Mouse (Mus musculus) gastrocnemius, postnatal 10 days (tissue): ENCODE measurements around the gene Rtn4. TPM values are rescaled to one million over a fixed set of nuclear protein-coding genes. Genes with fewer than 3 reads are reported as not detected.

Source experiments
- DNase-seq: peaks from one replicate; pipeline ENCODE4 v3.0.0; 2021; ENCODE audit warnings: mixed read lengths
- total RNA-seq, 2 experiments: library from RNA; stranded (reverse); gene quantifications; 2 replicates each; pipeline ENCODE4 v1.2.3; 2021

Rtn4 gene
- total RNA-seq, 2 experiments from 2014 or later = 914 to 1,007 TPM

GRCm38 (mm10) chr11:29762768-29763167 lies 70.0 kb downstream of the Rtn4 start:
- DNase-seq = no peak

- DNase-seq = no peak
Measured at GRCm38 (mm10) chr11:29765063-29765462, 72.3 kb downstream of the Rtn4 start.

DNA sequence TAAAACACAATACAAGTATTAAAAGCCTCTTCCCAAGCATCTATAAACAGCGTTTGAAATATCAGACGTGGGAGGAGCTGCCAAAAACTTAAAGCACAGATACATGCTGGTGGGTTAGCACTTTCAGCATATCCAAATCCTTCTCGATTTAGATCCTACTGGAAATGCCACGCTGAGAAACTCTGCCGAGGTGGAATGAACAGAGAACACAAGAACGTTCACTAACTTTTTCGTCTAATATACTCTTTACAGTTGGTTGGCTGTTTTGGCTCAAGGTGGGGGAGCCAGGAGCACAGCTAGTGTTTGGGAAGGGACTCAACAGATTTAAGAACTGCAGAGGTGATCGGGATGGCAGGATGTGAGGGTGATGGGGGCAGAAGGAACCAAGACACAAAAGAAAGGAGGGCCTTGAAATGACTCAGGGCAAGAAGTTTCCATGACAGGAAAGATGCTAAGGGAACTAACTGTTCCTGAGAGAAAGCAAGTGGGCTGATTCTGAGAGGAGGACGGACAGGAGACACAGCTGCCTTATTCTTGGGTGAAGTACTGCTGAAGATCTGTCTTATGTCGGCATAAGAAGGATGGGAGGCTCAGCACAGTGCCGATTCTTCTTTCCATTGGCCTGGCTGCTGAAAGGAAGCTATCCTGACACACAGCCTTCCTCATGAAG lies 73.7 kb downstream of the Rtn4 start:
- DNase-seq = no peak

GRCm38 (mm10) chr11:29768523-29768922 lies 75.8 kb downstream of the Rtn4 start:
- DNase-seq = no peak

GRCm38 (mm10) chr11:29770666-29771400 lies 78.1 kb downstream of the Rtn4 start:
- DNase-seq = no peak

DNA sequence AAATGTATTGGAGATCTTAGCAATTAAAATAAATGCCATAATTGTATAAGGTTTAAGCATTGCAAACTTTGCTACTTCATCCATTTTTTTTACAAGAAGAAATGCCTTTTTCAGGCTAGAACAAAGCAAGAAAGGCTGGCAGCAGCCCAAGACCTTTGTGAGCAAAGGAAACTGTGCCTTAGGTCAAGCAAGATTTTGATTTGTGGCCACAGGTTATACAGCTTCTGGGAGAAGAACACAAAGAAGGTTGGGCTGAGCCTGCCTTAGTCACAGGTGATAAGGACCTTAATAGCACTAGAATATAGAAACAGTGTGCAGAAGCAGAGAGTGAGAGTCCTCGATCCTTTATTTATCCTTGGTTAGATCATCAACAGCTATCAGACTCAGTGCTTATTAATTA lies 79.5 kb downstream of the Rtn4 start:
- no peak for DNase-seq

- peak; percentile 13 for DNase-seq
Measured at GRCm38 (mm10) chr11:29774296-29774695, 81.5 kb downstream of the Rtn4 start.

GRCm38 (mm10) chr11:29774760-29775159 lies 82.0 kb downstream of the Rtn4 start:
- DNase-seq = no peak

DNA sequence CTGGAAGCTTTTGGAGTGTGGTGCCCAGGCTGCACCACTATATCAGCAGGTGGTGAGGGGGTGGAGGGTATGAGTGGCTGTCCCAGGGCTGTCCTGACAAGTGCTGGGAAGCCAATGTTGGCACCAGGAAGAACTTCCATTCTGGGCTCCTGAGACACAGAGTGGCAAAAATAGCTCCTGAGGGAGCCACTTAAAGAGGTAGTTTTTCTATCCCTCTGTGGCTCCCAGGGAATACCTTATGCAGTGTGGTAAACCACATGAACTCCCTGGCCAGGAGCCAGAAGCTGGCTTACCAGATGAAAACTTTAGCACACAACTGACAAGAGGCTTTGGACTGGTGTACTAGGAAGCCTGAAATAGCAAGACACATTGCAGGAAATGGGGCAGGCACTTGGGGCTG lies 85.2 kb downstream of the Rtn4 start:
- peak; percentile 71 for DNase-seq

DNA sequence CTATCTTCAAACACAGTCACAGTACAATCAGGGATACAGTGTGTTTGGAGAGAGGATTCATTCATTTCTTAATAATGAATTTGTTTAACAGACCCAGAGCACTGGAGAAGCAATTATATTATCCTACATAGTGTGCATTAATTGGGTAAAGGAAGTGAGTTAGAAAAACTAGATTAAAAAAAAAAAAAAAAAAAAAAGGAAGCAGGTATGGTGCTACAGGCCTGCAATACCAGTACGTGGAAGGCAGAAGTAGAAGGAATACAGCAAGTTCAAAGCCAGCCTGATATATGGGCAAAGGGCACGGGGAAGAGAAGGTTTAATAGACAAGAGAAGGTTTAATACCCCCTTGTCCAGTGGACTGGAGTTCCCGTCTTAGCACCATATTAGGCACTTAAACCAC lies 86.2 kb downstream of the Rtn4 start:
- DNase-seq = no peak

GRCm38 (mm10) chr11:29779409-29780026 lies 86.8 kb downstream of the Rtn4 start:
- DNase-seq = no peak

DNA sequence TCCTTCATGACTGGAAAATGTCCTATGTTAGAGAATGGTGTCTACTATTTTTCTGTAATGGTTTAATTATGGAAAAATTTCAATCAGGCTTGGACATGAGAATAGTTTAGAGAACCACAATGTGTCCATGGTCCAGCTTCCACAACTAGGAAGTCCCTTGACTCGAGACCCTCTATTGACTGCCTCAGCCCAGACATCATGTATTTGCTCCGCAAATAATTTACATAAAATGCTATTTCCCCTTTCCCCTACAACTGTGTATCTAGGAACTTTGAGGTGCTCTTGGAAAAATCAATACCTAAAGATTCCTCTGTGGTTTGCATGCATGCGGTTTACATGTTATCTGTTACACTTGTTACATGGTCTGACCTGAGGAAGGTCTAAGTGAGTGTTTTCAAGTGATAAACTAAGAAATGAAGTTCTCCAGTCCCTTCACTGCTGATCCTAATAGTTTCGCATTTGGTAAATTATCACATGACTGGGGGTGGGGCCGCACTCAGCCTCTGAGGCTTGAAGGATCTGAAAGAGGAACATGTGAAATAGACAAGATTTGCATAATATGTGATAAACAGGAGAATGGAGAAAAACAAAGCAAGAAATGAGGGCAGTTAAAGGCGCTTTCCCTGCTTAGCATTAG lies 94.0 kb downstream of the Rtn4 start:
- DNase-seq = no peak

GRCm38 (mm10) chr11:29787473-29787872 lies 94.7 kb downstream of the Rtn4 start:
- no peak for DNase-seq

DNA sequence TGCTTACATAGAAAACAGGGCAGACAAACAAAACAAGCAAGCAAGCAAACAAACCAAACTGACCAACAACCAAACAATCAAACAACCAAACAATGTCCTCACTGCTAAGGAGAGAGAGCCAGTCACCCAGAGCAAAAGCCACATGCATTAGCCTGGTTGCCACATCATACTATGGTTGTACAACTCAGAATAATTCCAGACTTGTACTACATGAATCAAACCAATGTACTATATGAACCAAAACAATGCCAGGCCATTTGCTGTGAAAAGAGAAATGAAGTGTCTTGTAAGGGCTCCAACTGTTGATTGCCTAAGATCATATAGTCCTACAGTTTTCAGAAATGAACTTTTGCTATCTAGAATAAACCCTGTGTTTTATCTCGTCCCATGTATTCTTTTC lies 95.8 kb downstream of the Rtn4 start:
- no peak for DNase-seq

DNA sequence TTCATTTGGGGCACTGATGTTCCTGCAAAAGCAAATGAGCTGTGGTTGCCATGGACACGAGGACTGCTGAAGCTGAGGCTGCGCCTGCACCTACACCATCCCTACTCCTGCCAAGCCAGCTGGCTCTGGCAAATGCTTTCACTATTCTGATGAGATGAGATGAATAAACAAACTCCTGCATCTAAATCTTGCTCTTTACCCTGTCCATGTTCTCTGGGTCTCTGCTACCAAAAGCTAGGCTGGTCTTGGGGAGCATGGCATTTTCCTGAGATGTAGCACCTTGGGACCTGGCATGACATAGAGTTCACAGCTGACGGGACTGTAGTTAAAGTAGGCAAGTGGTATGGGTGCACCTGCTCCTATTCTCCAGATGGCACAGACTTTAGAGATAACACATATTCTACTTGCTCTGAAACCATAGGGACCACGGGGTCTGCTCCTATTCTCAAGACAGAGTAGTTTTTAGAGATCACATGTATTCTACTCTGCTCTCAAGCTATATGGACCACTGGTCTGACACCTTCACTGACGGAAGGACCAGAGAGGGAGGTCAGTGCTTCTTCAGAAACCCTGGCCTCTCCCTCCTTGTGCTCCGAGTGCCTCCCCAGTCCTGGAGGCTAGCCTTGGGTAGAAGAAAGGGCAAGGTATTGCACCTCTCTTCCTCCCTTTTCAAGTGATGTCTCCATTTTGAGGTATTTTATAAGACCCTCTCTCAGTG lies 96.3 kb downstream of the Rtn4 start:
- no peak for DNase-seq

DNA sequence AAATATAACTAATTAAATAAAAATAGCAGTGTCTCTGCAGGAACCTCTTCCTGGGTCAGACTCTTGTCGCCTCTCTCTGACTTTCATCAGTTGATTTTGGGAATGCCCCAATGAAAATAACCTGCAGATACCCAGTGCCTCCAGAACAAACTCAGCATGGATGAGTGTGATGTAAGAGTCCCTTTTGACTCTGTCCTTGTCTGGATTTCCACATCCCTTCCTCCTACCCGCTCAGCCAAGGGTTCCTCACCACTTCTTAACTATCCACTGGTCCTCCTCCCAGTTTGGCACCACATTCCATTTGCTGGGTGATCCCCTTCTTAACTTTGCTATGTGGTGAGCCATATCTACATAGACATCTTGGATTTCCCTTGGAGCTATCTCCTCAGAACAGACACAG lies 98.0 kb downstream of the Rtn4 start:
- DNase-seq = no peak

Other genes with a start within 250 kb of the Rtn4 start
- gene Prorsd1, start 177.9 kb upstream of the Rtn4 start, total RNA-seq = 10 to 100 TPM; 19.8 to 19.9 TPM
- 10 to 100 TPM; 25.0 to 25.1 TPM for gene Mtif2, start 166.5 kb upstream of the Rtn4 start, total RNA-seq
- not detected for gene Clhc1, start 145.0 kb upstream of the Rtn4 start, total RNA-seq
- gene Rps27a, start 144.8 kb upstream of the Rtn4 start, total RNA-seq = 100 to 1,000 TPM; 815 to 836 TPM
- gene 4931440F15Rik, start 132.7 kb downstream of the Rtn4 start, total RNA-seq = 1 to 10 TPM; 1.8 to 2.3 TPM